8 mouse cellular contexts compared by ENCODE assay signal in the genomic region with DNA sequence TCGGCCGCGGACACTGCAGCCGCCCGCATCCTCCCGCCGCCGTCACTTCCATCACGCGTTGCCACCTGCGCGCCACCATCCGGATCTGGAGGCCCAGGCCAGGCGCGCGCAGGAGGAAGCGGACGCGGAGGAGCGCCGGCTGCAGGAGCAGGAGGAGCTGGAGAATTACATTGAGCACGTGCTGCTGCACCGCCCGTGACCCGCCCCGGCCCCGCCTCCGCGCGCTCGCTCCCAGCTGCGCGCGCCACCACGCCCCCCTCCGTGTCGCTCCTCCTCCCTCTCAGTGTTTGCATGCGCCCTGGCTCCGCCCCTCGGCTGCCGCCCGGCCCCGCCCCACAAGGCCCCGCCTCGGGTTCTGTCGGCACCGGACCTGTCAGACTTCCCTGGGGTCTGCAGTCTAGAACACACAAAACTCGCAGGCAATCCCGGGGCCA. TPM values are rescaled to one million over a fixed set of nuclear protein-coding genes. Genes with fewer than 3 reads are reported as not detected.
A peak's percentile ranks its signal among the peaks of the same experiment; 100 is the strongest.
DNase-seq lines count a peak whose midpoint lies in the region; ATAC-seq lines count a peak whose summit lies in the region.

No protein-coding gene starts in this region.

- ATAC-seq in frontal cortex, adult (ENCODE audit: low TSS enrichment): peak; percentile 36
- ATAC-seq in hindbrain, embryonic 11.5 days (ENCODE audit: low FRiP score): peak; percentile 70

- peaks cover 16% of the 10 kb centered on the region; the same call in 1 of the 2 replicates for H3K4me1 ChIP-seq in hindbrain, embryonic 11.5 days (replicated peaks; ENCODE audit: control insufficient read depth, insufficient read depth, low read length)

- DNase-seq in Muller cell, postnatal 12 days (ENCODE audit: inconsistent ontology term): peak; percentile 94
- peak; percentile 72 for DNase-seq in cerebellum, adult 9-10 months
- peak; percentile 89 for DNase-seq in hindbrain, embryonic 11.5 days (ENCODE audit: low spot score)
- peak; percentile 69 to 74 for DNase-seq in layer of hippocampus, postnatal 25 days (ENCODE audit: extremely low spot score in 1 of 2, low spot score in 1 of 2)
- peak; percentile 89 for DNase-seq in lung, postnatal 25 days (ENCODE audit: low spot score)
- peak; percentile 86 for DNase-seq in retina, embryonic 14.5 days (ENCODE audit: low spot score)
- DNase-seq in thymus, postnatal 36 days: peak; percentile 90 to 92

- no peak overlapping the region for H3K9ac ChIP-seq in hindbrain, embryonic 11.5 days (ENCODE audit: low read depth, low read length)

- H3K4me2 ChIP-seq in hindbrain, embryonic 11.5 days (replicated peaks; ENCODE audit: low read depth, low read length): peak overlapping the region; percentile 99

- H3K9me3 ChIP-seq in hindbrain, embryonic 11.5 days (ENCODE audit: control insufficient read depth, low read length): no peaks in the 10 kb centered on the region

- peaks cover 43% of the 10 kb centered on the region for H3K27me3 ChIP-seq in hindbrain, embryonic 11.5 days (ENCODE audit: control insufficient read depth, insufficient read depth, low read length)

- no peak overlapping the region for H3K27ac ChIP-seq in hindbrain, embryonic 11.5 days (ENCODE audit: low read depth, low read length)

- 0 out of 2 replicates have a peak, but pooled peaks cover 3% of the 10 kb centered on the region for H3K36me3 ChIP-seq in hindbrain, embryonic 11.5 days (ENCODE audit: control insufficient read depth, insufficient read depth, low read length)

- WGBS in hindbrain, embryonic 11.5 days: 0% methylated on average over 20 of the region's 49 CpGs

- peak overlapping the region; percentile 48 for H3K4me3 ChIP-seq in hindbrain, embryonic 11.5 days (ENCODE audit: low read depth, low read length)

RNA-seq across cellular contexts. Expression of a gene that starts 6.5 kb away (rescaled TPM):
- polyA plus RNA-seq in hindbrain, embryonic 11.5 days (2014; fragmentation: Nextera tagmentation; extraction: Ambion mirVana): 0.14 and 1.2 TPM in 2 replicates
- total RNA-seq in layer of hippocampus, postnatal 25 days (2021): 100 to 1,000 TPM; 219 to 233 TPM

RNA-seq across cellular contexts. Expression of a gene that starts 13.3 kb away (rescaled TPM):
- 154 and 169 TPM in 2 replicates for polyA plus RNA-seq in hindbrain, embryonic 11.5 days (2014; fragmentation: Nextera tagmentation; extraction: Ambion mirVana)
- 100 to 1,000 TPM; 262 to 327 TPM for total RNA-seq in layer of hippocampus, postnatal 25 days (2021)

RNA-seq across cellular contexts. Expression of a gene that starts 39.4 kb away (rescaled TPM):
- 0.27 and 0.37 TPM in 2 replicates for polyA plus RNA-seq in hindbrain, embryonic 11.5 days (2014; fragmentation: Nextera tagmentation; extraction: Ambion mirVana)
- under 1 TPM; 0.27 to 0.52 TPM for total RNA-seq in layer of hippocampus, postnatal 25 days (2021)

RNA-seq across cellular contexts. Expression of a gene that starts 44.8 kb away (rescaled TPM):
- polyA plus RNA-seq in hindbrain, embryonic 11.5 days (2014; fragmentation: Nextera tagmentation; extraction: Ambion mirVana): 92.8 and 106 TPM in 2 replicates
- total RNA-seq in layer of hippocampus, postnatal 25 days (2021): 10 to 100 TPM; 75.4 to 90.7 TPM

RNA-seq across cellular contexts. Expression of a gene that starts 45.8 kb away (rescaled TPM):
- 26.0 and 32.4 TPM in 2 replicates for polyA plus RNA-seq in hindbrain, embryonic 11.5 days (2014; fragmentation: Nextera tagmentation; extraction: Ambion mirVana)
- total RNA-seq in layer of hippocampus, postnatal 25 days (2021): 10 to 100 TPM; 35.0 to 39.8 TPM
